Mouse (Mus musculus) kidney, embryonic 15.5 days (tissue): ENCODE results near the gene Rnf222. TPM values are rescaled to one million over a fixed set of nuclear protein-coding genes. Genes with fewer than 3 reads are reported as not detected.

Experiments
- ATAC-seq: fragments of 200-750 bp; cut with Nextera tagmentation; replicated peaks from 2 replicates; pipeline ENCODE4 v1.8.0; 2017; ENCODE audit warnings: moderate TSS enrichment; ENCODE audit not compliant: low FRiP score
- H3K27ac ChIP-seq: fragments of 300-500 bp; sonication (generic); 2 replicates; pipeline ENCODE4 v1.5.1; 2015; ENCODE audit warnings: mild to moderate bottlenecking, inconsistent platforms
- H3K27me3 ChIP-seq: fragments of 300-500 bp; sonication (generic); 2 replicates; pipeline ENCODE4 v1.6.1; 2015; ENCODE audit warnings: inconsistent platforms
- H3K36me3 ChIP-seq: fragments of 300-500 bp; sonication (generic); 2 replicates; pipeline ENCODE4 v1.6.1; 2015; ENCODE audit warnings: inconsistent platforms
- H3K4me1 ChIP-seq: fragments of 300-500 bp; sonication (generic); 2 replicates; pipeline ENCODE4 v1.6.1; 2015; ENCODE audit warnings: inconsistent platforms
- H3K4me2 ChIP-seq: fragments of 300-500 bp; sonication (generic); 2 replicates; pipeline ENCODE4 v1.6.1; 2015; ENCODE audit warnings: moderate library complexity, mild to moderate bottlenecking, inconsistent platforms
- H3K4me3 ChIP-seq: fragments of 300-500 bp; sonication (generic); replicated peaks from 2 replicates; pipeline ENCODE4 v1.5.1; 2015; ENCODE audit warnings: mild to moderate bottlenecking, inconsistent platforms
- H3K9ac ChIP-seq: fragments of 300-500 bp; sonication (generic); 2 replicates; pipeline ENCODE4 v1.6.1; 2015; ENCODE audit warnings: mild to moderate bottlenecking, inconsistent platforms
- H3K9me3 ChIP-seq: fragments of 300-500 bp; sonication (generic); replicated peaks from 2 replicates; pipeline ENCODE4 v1.6.1; 2016; ENCODE audit warnings: inconsistent platforms
- WGBS: fragments of 180-500 bp; shearing (Covaris S2); methylation state at CpG from one replicate; pipeline ENCODE4 v1.1.7; 2015; ENCODE audit warnings: mixed read lengths; 5-methylcytosine and 5-hydroxymethylcytosine counted together
- polyA plus RNA-seq: library from polyadenylated mRNA; unstranded; fragments of >200 nt; fragmentation: Nextera tagmentation; extraction: Ambion mirVana; gene quantifications from 2 replicates; pipeline ENCODE4 v1.2.1, GENCODE M21; 2015

Gene Rnf222
- polyA plus RNA-seq, 1 experiment from 2014 or later = 0.18 TPM

DNA sequence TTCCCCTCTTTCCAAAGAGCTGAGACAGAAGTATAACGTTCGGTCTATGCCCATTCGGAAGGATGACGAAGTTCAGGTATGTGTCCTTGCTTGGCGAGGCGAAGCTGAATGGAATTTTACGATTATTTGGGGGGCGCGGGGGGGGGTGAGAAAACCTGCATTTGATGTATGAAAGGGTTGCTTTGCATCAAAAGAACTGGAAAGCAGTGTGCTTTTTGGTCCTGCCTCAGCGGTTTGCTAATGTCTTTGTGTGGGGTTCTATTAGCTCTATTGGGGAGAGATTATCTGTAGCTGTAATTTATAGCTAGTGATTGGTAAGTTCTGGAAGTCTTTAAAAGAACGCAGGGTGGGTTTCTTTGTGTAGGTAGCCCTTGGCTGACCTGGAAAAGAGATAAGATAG, 14.0 kb downstream of the Rnf222 start:
- Histone ChIP-seq H3K4me2 (peak overlapping the region; percentile 71), H3K27ac (peak overlapping the region; percentile 37; the same call in 1 of the 2 replicates), H3K9me3 (no peaks in the 10 kb centered on the region), H3K9ac (peak overlapping the region; percentile 99), H3K4me1 (peaks cover 26% of the 10 kb centered on the region), H3K4me3 (peak overlapping the region; percentile 96), H3K27me3 (no peaks in the 10 kb centered on the region), H3K36me3 (peaks cover 50% of the 10 kb centered on the region)
- no peak for ATAC-seq
- 5% methylated on average over 11 of the region's 11 CpGs for WGBS

DNA sequence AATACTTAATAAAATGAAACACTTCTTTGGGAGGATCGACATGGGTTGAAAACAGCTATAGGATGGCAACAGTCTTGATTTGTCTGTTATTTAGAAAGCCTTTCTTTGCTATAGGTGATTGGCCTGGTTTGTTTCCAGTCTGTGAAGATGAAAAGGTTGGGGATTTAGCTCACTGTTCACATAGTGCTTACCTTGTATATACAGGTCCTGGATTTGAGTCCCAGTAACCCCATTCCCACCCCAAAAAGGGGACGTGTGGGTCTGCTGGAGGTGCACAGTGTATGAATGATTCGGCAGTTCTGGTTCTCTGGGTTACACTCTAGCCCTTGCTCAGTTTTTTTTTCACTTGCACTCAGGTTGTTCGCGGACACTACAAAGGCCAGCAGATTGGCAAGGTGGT, 14.5 kb downstream of the Rnf222 start:
- peak overlapping the region; percentile 96 for H3K4me3 ChIP-seq
- H3K36me3 ChIP-seq = peaks cover 52% of the 10 kb centered on the region
- ATAC-seq = no peak
- H3K4me2 ChIP-seq = peak overlapping the region; percentile 71
- peak overlapping the region; percentile 37; the same call in 1 of the 2 replicates for H3K27ac ChIP-seq
- no peaks in the 10 kb centered on the region for H3K27me3 ChIP-seq
- 80% methylated on average over 5 of the region's 5 CpGs for WGBS
- H3K4me1 ChIP-seq = peaks cover 26% of the 10 kb centered on the region
- H3K9ac ChIP-seq = peak overlapping the region; percentile 99
- no peaks in the 10 kb centered on the region for H3K9me3 ChIP-seq

DNA sequence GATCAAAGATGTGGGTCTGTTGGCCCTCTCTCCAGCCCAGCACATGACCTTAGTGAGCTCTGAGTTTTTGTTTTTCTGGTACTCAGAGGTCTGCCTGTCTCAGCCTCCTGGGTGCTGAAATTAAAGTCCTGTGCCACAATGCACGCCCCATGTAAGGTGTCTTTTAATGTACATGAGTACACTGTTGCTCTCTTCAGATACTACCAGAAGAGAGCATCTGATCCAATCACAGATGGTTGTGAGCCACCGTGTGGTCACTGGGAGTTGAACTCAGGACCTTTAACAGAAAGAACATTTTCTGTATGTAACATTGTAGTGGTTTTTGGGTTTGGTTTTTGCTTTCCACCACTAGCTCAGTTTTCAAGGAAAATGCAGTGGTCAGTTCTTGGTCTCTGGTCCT, 15.4 kb downstream of the Rnf222 start:
- 89% methylated on average over 2 of the region's 2 CpGs for WGBS
- peaks cover 26% of the 10 kb centered on the region for H3K4me1 ChIP-seq
- no peak overlapping the region for H3K9ac ChIP-seq
- no peak overlapping the region for H3K27ac ChIP-seq
- H3K27me3 ChIP-seq = no peaks in the 10 kb centered on the region
- no peaks in the 10 kb centered on the region for H3K9me3 ChIP-seq
- H3K36me3 ChIP-seq = peaks cover 52% of the 10 kb centered on the region
- no peak for ATAC-seq
- no peak overlapping the region for H3K4me2 ChIP-seq
- no peak overlapping the region for H3K4me3 ChIP-seq

DNA sequence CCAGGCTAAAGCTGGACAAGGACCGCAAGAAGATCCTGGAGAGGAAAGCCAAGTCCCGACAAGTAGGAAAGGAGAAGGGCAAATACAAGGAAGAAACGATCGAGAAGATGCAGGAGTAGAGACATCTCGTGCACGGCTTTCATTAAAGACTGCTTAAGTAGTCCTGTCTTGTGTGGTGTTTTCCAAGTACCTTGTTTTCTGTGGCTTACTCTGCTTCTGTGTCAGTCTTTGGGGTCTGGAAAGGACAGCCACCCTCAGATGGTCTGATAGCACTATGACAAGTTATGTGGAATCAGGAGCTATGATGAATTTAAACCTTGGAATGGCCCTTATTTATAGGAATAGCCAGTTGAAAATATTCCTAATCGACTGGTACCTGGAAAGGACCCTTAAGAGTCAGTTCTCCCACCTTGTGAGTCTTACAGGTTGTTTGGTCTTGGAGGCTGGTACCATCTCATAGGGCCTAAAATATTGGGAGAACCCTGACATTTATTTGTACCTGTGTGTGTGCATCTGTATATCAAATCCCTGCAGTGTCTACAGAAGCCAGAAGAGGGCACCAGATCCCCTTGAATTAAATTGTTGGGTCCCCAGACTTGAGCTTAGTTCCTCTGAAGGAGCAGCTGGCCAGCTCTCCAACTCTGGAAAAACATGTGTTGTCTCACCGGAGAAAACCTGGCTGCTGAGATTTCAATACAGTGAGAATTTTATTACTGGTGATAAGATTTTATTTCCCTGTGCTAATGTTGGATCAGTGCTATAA, 16.2 kb downstream of the Rnf222 start:
- Histone ChIP-seq H3K4me2 (no peak overlapping the region), H3K27me3 (no peaks in the 10 kb centered on the region), H3K4me1 (peaks cover 26% of the 10 kb centered on the region), H3K9ac (no peak overlapping the region; the same call in 1 of the 2 replicates), H3K4me3 (no peak overlapping the region), H3K9me3 (no peaks in the 10 kb centered on the region), H3K27ac (0 out of 2 replicates have a peak overlapping the region, but pooled peaks have one; percentile 6), H3K36me3 (peaks cover 52% of the 10 kb centered on the region)
- 80% methylated on average over 8 of the region's 8 CpGs for WGBS
- no peak for ATAC-seq

DNA sequence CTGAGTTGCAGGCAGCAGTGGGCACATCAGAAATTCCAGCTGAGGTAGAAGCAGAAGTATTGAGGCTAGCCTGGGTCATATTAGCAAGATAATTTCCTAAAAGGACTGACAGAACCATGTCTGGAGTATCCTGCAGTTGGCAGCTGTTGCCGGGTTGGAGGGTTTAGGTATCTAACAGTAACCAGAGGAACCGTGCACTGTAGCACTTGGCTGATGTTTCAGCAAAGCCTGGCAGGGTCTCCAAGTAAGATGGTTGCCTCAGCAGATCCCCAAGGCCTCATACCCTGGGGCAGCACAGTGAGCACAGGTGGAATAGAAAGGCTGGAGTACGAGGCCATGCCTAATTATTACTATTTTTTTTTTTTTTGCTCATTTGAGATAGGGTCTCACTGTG, 16.8 kb downstream of the Rnf222 start:
- no peak overlapping the region; the same call in 1 of the 2 replicates for H3K9ac ChIP-seq
- H3K36me3 ChIP-seq = peaks cover 52% of the 10 kb centered on the region
- H3K27ac ChIP-seq = 0 out of 2 replicates have a peak overlapping the region, but pooled peaks have one; percentile 6
- H3K4me1 ChIP-seq = peaks cover 26% of the 10 kb centered on the region
- no peaks in the 10 kb centered on the region for H3K9me3 ChIP-seq
- H3K4me2 ChIP-seq = no peak overlapping the region
- 92% methylated on average over 3 of the region's 3 CpGs for WGBS
- ATAC-seq = no peak
- no peak overlapping the region for H3K4me3 ChIP-seq
- no peaks in the 10 kb centered on the region for H3K27me3 ChIP-seq

DNA sequence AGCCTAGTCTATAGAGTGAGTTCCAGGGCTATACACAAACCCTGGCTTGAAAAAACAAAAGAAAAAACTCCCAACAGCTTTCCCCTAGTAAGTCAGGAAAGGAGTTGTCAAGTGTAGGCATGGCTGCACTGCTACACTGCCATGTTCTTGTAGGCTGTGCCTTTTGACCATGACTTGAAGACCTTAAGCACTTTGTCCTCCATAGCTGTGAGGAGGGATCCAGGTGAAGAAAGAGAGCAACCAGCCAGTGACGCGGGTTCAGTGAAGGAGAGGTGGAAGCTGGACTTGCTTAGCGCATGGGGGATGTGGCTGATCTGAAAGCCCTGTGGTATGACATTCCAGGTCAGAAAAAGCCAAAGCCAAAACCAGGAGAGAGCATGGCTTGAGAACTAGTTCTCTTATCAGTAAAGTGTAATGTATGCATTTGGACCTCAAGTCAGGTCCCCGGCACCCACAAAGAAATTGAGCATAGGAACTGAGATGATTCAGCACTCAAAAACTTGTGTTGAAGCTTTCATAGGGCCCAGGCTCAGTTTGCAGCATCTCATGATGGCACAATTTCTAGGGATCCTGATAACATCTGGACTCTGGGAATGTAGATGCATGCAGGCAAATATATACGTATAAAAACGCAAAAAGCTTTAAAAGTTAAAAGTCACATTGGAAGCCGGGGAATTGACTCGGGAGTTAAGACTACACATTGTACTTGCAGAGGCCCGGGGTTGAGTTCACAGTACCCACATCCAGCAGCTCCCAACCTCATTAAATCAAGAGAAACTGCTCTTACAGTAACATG, 17.5 kb downstream of the Rnf222 start:
- Histone ChIP-seq H3K27ac (peak overlapping the region; percentile 52; the same call in 1 of the 2 replicates), H3K4me1 (peaks cover 24% of the 10 kb centered on the region), H3K9me3 (no peaks in the 10 kb centered on the region), H3K27me3 (no peaks in the 10 kb centered on the region), H3K4me3 (no peak overlapping the region), H3K36me3 (peaks cover 52% of the 10 kb centered on the region), H3K9ac (no peak overlapping the region), H3K4me2 (no peak overlapping the region)
- WGBS = 90% methylated on average over 9 of the region's 9 CpGs
- no peak for ATAC-seq

DNA sequence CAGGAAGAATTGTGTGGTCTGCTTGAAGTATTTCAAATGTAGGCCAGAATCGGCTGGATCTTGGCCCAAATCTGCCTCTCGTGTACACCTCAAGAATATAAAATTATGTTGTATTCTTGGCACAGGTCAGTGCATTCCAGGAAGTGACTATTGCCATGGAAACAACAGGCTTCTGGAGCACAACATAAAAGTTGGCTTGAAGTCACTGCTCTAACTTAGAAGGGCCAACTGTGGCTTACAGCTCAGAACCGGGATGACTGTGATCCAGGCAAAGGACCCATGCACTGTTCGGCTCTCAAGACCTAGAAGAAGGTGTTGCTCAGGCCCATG, 18.1 kb downstream of the Rnf222 start:
- peak overlapping the region; percentile 52 for H3K27ac ChIP-seq
- H3K36me3 ChIP-seq = peaks cover 52% of the 10 kb centered on the region
- 58% methylated on average over 4 of the region's 4 CpGs for WGBS
- no peak overlapping the region for H3K4me3 ChIP-seq
- H3K9ac ChIP-seq = no peak overlapping the region
- H3K27me3 ChIP-seq = no peaks in the 10 kb centered on the region
- no peak overlapping the region for H3K4me2 ChIP-seq
- 0 out of 2 replicates have a peak, but pooled peaks have one; percentile 43 for ATAC-seq
- H3K9me3 ChIP-seq = no peaks in the 10 kb centered on the region
- peaks cover 25% of the 10 kb centered on the region for H3K4me1 ChIP-seq

DNA sequence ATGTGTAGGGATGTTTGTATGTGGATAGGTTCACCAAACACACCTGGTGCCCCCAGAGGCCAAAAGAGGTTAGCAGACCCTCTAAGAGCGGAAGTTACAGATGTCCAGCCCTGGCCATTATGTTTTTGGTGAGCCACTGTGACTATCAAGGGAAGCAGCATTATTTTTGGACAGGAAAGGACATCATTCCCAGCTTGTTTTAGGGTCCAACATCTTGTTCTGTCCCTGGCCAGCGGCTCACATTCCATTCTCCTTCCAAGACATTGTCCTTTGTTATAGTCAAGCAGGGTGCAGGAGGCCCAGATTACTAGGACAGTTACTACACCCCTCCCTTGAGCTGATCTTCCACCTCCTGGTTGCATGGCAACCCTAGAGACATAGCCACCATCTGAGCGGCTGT, 18.9 kb downstream of the Rnf222 start:
- no peak for ATAC-seq
- H3K27ac ChIP-seq = peak overlapping the region; percentile 52; the same call in 1 of the 2 replicates

DNA sequence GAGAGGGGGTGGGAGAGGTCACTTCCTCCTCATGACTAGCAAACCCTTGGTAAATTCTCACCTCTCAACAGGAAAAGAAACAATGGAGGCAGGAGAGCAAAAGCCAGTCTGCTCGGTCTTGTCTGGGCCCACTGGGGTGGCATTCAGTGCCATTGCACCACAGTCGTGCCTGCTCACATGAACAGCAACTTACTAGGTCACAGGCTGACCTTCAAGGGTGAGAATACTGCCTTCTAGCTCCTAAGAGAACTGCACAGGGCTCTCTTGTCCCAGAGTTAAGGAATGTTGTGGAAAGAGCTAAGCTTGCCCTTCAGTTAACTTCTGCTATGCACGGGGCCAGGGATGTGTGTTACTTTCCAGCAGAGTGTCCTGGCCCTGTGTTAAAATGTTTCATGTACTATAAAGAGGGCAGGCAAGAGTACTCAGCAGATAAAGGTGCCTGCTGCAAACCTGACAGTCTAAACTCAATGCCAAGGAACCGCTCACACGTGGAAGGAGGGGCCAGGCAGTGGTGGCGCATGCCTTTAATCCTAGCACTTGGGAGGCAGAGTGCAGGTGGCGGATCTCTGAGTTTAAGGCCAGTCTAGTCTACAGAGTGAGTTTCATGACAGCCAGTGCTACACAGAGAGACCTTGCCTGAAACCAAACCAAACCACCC, 20.6 kb downstream of the Rnf222 start:
- Histone ChIP-seq H3K4me3 (no peak overlapping the region), H3K27ac (peak overlapping the region; percentile 46; the same call in 1 of the 2 replicates), H3K9ac (no peak overlapping the region), H3K4me1 (peaks cover 33% of the 10 kb centered on the region), H3K4me2 (no peak overlapping the region), H3K27me3 (no peaks in the 10 kb centered on the region), H3K36me3 (peaks cover 36% of the 10 kb centered on the region), H3K9me3 (no peaks in the 10 kb centered on the region)
- WGBS = 46% methylated on average over 7 of the region's 7 CpGs
- ATAC-seq = no peak

More for the DNA sequence above, 18.9 kb downstream of the Rnf222 start:
- no peak overlapping the region for H3K4me3 ChIP-seq
- WGBS = 79% methylated on average over 3 of the region's 3 CpGs
- H3K9ac ChIP-seq = no peak overlapping the region
- no peak overlapping the region for H3K4me2 ChIP-seq
- no peaks in the 10 kb centered on the region for H3K9me3 ChIP-seq
- no peaks in the 10 kb centered on the region for H3K27me3 ChIP-seq
- peaks cover 34% of the 10 kb centered on the region for H3K4me1 ChIP-seq
- H3K36me3 ChIP-seq = peaks cover 52% of the 10 kb centered on the region

DNA sequence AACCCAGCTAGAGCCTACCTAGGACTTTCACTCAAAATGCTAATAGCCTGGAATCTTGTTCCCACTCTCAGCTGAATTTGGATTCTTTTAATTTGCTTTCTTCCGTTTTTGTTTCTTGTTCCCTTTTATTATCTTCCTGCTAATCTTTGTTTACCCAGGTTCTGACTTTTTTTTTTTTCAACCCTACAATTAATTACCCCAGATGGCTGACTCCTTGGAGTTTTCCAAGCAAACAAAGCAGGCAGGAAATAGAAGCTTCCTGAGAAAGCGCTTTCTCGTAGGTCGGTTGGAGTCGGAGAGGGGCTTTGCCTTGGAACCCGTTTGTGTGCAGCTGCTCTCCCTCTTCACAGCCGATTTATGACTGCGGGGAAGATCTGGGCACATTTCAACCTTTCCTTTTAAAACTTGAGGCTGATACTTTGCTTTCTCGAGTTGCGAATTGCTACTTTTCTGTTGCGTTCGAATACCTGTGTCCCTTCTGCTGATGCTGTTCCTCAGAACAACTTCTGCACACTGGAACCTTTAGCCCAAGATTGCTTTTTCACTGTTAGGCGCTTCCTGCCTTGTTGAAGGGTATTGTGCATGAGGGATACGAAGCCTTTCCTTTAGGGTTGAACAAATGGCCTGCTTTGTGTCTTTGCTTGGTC, 23.3 kb downstream of the Rnf222 start:
- Histone ChIP-seq H3K27ac (peak overlapping the region; percentile 94), H3K4me3 (peak overlapping the region; percentile 17; the same call in 1 of the 2 replicates), H3K9ac (no peak overlapping the region), H3K36me3 (peaks cover 9% of the 10 kb centered on the region), H3K4me2 (peak overlapping the region; percentile 40), H3K9me3 (no peaks in the 10 kb centered on the region), H3K27me3 (no peaks in the 10 kb centered on the region), H3K4me1 (peaks cover 31% of the 10 kb centered on the region)
- ATAC-seq = no peak
- WGBS = 14% methylated on average over 14 of the region's 14 CpGs

DNA sequence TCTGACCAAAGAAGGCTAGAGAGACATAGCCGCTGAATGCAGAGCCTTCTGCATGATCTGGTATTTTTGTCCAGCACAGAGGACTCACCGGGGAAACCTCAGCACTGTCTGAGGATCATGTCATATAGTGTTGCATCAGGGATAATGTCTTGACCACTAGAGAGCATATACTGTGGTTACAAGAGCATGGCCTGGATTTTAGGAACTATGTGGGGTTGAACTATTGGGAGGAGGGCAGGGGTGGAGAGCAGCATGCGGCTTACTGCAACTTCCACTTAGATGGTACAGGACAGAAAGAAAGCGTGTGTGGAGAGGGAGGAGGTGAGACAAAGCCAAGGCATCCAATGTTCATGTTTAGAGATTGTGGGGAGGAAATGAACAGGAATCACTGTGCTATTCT, 26.2 kb downstream of the Rnf222 start:
- no peak overlapping the region for H3K9ac ChIP-seq
- WGBS = 91% methylated on average over 4 of the region's 4 CpGs
- ATAC-seq = no peak
- no peak overlapping the region for H3K4me2 ChIP-seq
- no peaks in the 10 kb centered on the region for H3K36me3 ChIP-seq
- H3K9me3 ChIP-seq = no peaks in the 10 kb centered on the region
- H3K4me1 ChIP-seq = peaks cover 29% of the 10 kb centered on the region
- H3K27me3 ChIP-seq = no peaks in the 10 kb centered on the region
- no peak overlapping the region for H3K27ac ChIP-seq
- H3K4me3 ChIP-seq = no peak overlapping the region
